ENCODE assay signal across 8 mouse cellular contexts in genomic region chr5:136016014-136016876, GRCm38 (mm10). TPM values are rescaled to one million over a fixed set of nuclear protein-coding genes. Genes with fewer than 3 reads are reported as not detected.
A peak's percentile ranks its signal among the peaks of the same experiment; 100 is the strongest.
DNase-seq lines count a peak whose midpoint lies in the region.

No protein-coding gene starts in this region.

- intact Hi-C loops in gastrocnemius, postnatal 14 days (cut with DNase I; ENCODE audit: low total_unique reads), result no loop called here

- DNase-seq in gastrocnemius, postnatal 10 days, result peak; percentile 39
- no peak for DNase-seq in gastrocnemius, postnatal 14 days
- peak; percentile 31 for DNase-seq in 3134 (ENCODE audit: extremely low read depth, insufficient read length, low spot score)
- peak; percentile 41 for DNase-seq in brain, adult 2 months (ENCODE audit: low read depth, low spot score)
- DNase-seq in kidney, adult 9 months, result peak; percentile 64
- peak; percentile 31 to 60 for DNase-seq in urinary bladder, postnatal 36 days (ENCODE audit: low spot score in 2 of 2)
- DNase-seq in left cerebral cortex, adult 8-10 months (ENCODE audit: low spot score in 2 of 2), result no peak
- DNase-seq in cerebellum, adult 11 months, result no peak

RNA-seq across cellular contexts. Expression of gene Dtx2, which starts 21.6 kb away (rescaled TPM):
- total RNA-seq in gastrocnemius, postnatal 10 days (2021), result 1 to 10 TPM; 7.7 to 9.2 TPM
- 1 to 10 TPM; 6.7 to 7.5 TPM for total RNA-seq in gastrocnemius, postnatal 14 days (2021)
- total RNA-seq in left cerebral cortex, adult 8-10 months (2022), result 10 to 100 TPM in 1 of 4 experiments, 1 to 10 TPM in 3; 7.5 to 11.3 (median 9.6) TPM

RNA-seq across cellular contexts. Expression of gene Upk3b, which starts 22.1 kb away (rescaled TPM):
- under 1 TPM in 1 of 2 experiments, not detected in 1; 0.14 TPM for total RNA-seq in gastrocnemius, postnatal 10 days (2021)
- not detected for total RNA-seq in gastrocnemius, postnatal 14 days (2021)
- total RNA-seq in left cerebral cortex, adult 8-10 months (2022), result not detected

RNA-seq across cellular contexts. Expression of gene Zp3, which starts 36.3 kb away (rescaled TPM):
- not detected for total RNA-seq in gastrocnemius, postnatal 10 days (2021)
- total RNA-seq in gastrocnemius, postnatal 14 days (2021), result not detected
- not detected for total RNA-seq in left cerebral cortex, adult 8-10 months (2022)

RNA-seq across cellular contexts. Expression of gene Upk3bl, which starts 38.0 kb away (rescaled TPM):
- total RNA-seq in gastrocnemius, postnatal 10 days (2021), result not detected
- under 1 TPM in 1 of 2 experiments, not detected in 1; 0.27 TPM for total RNA-seq in gastrocnemius, postnatal 14 days (2021)
- under 1 TPM in 2 of 4 experiments, not detected in 2; 0.59 to 0.81 TPM for total RNA-seq in left cerebral cortex, adult 8-10 months (2022)

RNA-seq across cellular contexts. Expression of gene Ssc4d, which starts 41.9 kb away (rescaled TPM):
- 1 to 10 TPM in 1 of 2 experiments, under 1 TPM in 1; 0.78 to 1.1 TPM for total RNA-seq in gastrocnemius, postnatal 10 days (2021)
- 1 to 10 TPM in 1 of 2 experiments, under 1 TPM in 1; 0.73 to 1.6 TPM for total RNA-seq in gastrocnemius, postnatal 14 days (2021)
- 1 to 10 TPM; 1.3 to 2.8 (median 2.0) TPM for total RNA-seq in left cerebral cortex, adult 8-10 months (2022)

Comparison
In these comparisons a context has a peak if more than half of its experiments do, and no peak if none do; other contexts are left out.
1. DNase-seq: peak in gastrocnemius, postnatal 10 days (single experiment), 3134 (single experiment), brain, adult 2 months (single experiment), kidney, adult 9 months (single experiment) and urinary bladder, postnatal 36 days (2 of 2); none in gastrocnemius, postnatal 14 days (single experiment), left cerebral cortex, adult 8-10 months (0 of 2) and cerebellum, adult 11 months (single experiment).